Mouse (Mus musculus) erythroblast, embryonic 14.5 days (primary cell): ENCODE data around the gene Foxc2. TPM values are rescaled to one million over a fixed set of nuclear protein-coding genes. Genes with fewer than 3 reads are reported as not detected.

Experiments
- H3K27me3 ChIP-seq: 2 replicates; pipeline ENCODE4 v1.6.1; 2012; ENCODE audit warnings: inconsistent platforms; ENCODE audit not compliant: control insufficient read depth
- H3K36me3 ChIP-seq: 2 replicates; pipeline ENCODE4 v1.6.1; 2012; ENCODE audit warnings: mild to moderate bottlenecking, inconsistent platforms; ENCODE audit not compliant: control insufficient read depth
- H3K4me1 ChIP-seq: 2 replicates; pipeline ENCODE4 v1.6.1; 2012; ENCODE audit warnings: inconsistent platforms; ENCODE audit not compliant: control insufficient read depth
- H3K4me3 ChIP-seq: replicated peaks from 2 replicates; pipeline ENCODE3; 2012; ENCODE audit warnings: moderate library complexity, mild to moderate bottlenecking, inconsistent platforms
- H3K9me3 ChIP-seq: 2 replicates; pipeline ENCODE4 v1.6.1; 2012; ENCODE audit warnings: low read length, inconsistent platforms, mixed read lengths; ENCODE audit not compliant: control insufficient read depth
- GATA1 ChIP-seq: IDR thresholded peaks from 2 replicates; pipeline ENCODE4 v1.6.1; 2012; ENCODE audit warnings: low read length, inconsistent platforms, mixed read lengths
- TAL1 ChIP-seq: IDR thresholded peaks from 3 replicates; pipeline ENCODE4 v1.6.1; 2012; ENCODE audit warnings: low read length, inconsistent platforms, mixed read lengths
- polyA plus RNA-seq: library from polyadenylated mRNA; stranded (reverse); fragments of >175 nt; gene quantifications from 2 replicates; pipeline ENCODE4 v1.2.3, GENCODE M21; 2012

The Foxc2 gene
- polyA plus RNA-seq, 1 experiment, result not detected

GRCm38 (mm10) chr8:121085011-121085410, 31.0 kb upstream of the Foxc2 start:
- peaks cover 100% of the 10 kb centered on the region for H3K27me3 ChIP-seq
- no peaks in the 10 kb centered on the region for H3K4me1 ChIP-seq
- H3K9me3 ChIP-seq, result peaks cover 2% of the 10 kb centered on the region; the same call in 1 of the 2 replicates
- H3K36me3 ChIP-seq, result no peaks in the 10 kb centered on the region
- peak overlapping the region; percentile 6 for H3K4me3 ChIP-seq
- TF ChIP-seq TAL1 (no peak), GATA1 (no peak)

- no peaks in the 10 kb centered on the region for H3K4me1 ChIP-seq
- H3K36me3 ChIP-seq, result no peaks in the 10 kb centered on the region
- H3K9me3 ChIP-seq, result peaks cover 2% of the 10 kb centered on the region; the same call in 1 of the 2 replicates
- TF ChIP-seq GATA1 (no peak), TAL1 (no peak)
- no peak overlapping the region for H3K4me3 ChIP-seq
- peaks cover 100% of the 10 kb centered on the region for H3K27me3 ChIP-seq
These were observed 30.4 kb upstream of the Foxc2 start for GRCm38 (mm10) chr8:121085561-121085960.

DNA sequence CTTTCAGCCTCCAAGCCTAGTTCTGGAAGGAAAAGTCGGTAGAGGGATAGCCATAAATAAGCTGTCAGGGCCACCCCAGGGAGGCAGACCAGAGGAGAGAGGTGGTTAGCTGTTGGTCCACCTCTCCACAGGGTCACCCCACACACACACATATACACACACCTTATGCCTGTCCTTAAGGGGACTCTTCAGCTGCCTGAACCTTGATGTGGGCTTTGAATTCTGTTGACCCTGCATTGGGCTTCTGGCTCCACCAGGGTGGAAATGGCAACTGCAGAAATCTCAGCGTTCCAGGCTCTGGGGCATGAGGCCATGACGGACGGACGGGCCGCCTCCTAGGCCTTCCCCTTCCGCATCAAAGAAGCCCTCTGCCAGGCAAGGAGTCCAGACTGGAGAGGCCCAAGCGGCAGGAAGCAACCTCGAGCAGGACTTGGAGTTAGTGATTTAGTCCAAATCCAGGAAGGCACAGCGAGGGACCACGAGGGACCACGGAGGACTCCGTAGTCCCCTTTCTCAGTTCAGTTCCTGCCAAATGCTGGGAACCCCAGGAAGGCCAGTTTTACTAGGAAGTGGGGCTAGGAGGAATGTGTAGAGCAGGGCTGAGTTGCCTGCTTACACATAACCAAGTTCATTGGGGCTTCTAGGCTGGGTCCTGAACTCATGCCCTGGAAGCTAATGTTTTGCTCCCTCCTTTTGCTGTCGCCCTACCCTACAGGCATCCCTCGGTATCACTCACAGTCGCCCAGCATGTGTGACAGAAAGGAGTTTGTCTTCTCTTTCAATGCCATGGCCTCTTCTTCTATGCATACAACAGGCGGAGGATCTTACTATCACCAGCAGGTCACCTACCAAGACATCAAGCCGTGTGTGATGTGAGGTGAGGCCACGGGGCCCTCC, 29.7 kb upstream of the Foxc2 start:
- Histone ChIP-seq H3K9me3 (peaks cover 2% of the 10 kb centered on the region; the same call in 1 of the 2 replicates), H3K4me3 (no peak overlapping the region), H3K4me1 (no peaks in the 10 kb centered on the region), H3K27me3 (peaks cover 100% of the 10 kb centered on the region), H3K36me3 (no peaks in the 10 kb centered on the region)
- TF ChIP-seq GATA1, result no peak
- no peak for TF ChIP-seq TAL1

GRCm38 (mm10) chr8:121088281-121088680, 27.7 kb upstream of the Foxc2 start:
- TF ChIP-seq GATA1 (no peak), TAL1 (no peak)
- H3K9me3 ChIP-seq, result peaks cover 2% of the 10 kb centered on the region; the same call in 1 of the 2 replicates
- H3K4me3 ChIP-seq, result no peak overlapping the region
- no peaks in the 10 kb centered on the region for H3K4me1 ChIP-seq
- no peaks in the 10 kb centered on the region for H3K36me3 ChIP-seq
- H3K27me3 ChIP-seq, result peaks cover 99% of the 10 kb centered on the region

DNA sequence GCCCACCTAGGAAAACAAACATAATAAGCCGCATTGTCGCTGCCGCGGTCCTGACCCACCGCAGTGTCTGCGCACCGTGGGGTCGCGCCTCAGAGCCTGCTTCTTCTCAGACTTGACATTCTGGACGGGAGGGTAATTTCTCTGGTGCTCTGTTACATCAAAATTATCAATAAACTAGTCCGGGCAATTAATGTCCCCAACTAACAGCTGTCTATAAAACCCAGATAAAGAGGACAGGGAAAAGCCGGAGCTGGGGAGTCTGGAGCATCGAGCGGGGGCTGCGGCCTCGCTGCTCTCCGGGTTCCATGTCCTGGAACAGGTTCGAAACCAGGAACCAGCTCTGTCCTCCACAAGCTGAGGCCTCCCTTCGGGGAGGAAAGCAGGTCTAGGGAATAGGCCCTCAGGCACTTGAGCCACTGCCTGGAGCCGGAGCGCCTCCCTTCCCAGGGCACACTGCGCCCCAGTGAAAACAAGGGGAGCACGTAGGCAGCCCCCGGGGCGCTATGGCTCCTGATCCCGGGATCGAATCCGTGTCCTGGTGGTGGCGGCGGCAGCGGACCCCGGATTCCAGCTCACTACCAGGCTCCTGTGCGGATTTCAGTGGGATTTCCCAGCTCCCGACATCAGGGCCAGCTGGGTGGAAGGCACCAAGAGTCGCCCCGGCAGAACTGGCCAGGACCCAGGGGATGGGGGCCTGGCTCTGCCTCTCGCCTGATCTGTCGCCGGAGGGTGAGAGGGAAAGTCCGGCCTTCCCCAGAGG, 26.9 kb upstream of the Foxc2 start:
- Histone ChIP-seq H3K36me3 (no peaks in the 10 kb centered on the region), H3K4me3 (no peak overlapping the region), H3K9me3 (peaks cover 2% of the 10 kb centered on the region; the same call in 1 of the 2 replicates), H3K4me1 (no peaks in the 10 kb centered on the region), H3K27me3 (peaks cover 98% of the 10 kb centered on the region)
- TF ChIP-seq TAL1 (no peak), GATA1 (no peak)

GRCm38 (mm10) chr8:121089631-121090380, 26.2 kb upstream of the Foxc2 start:
- no peaks in the 10 kb centered on the region for H3K4me1 ChIP-seq
- no peak overlapping the region for H3K4me3 ChIP-seq
- no peaks in the 10 kb centered on the region; the same call in 1 of the 2 replicates for H3K9me3 ChIP-seq
- TF ChIP-seq GATA1, result no peak
- TF ChIP-seq TAL1, result no peak
- peaks cover 91% of the 10 kb centered on the region for H3K27me3 ChIP-seq
- H3K36me3 ChIP-seq, result no peaks in the 10 kb centered on the region

- Histone ChIP-seq H3K27me3 (peaks cover 82% of the 10 kb centered on the region), H3K36me3 (no peaks in the 10 kb centered on the region), H3K9me3 (no peaks in the 10 kb centered on the region), H3K4me1 (no peaks in the 10 kb centered on the region), H3K4me3 (no peak overlapping the region)
- TF ChIP-seq GATA1, result no peak
- no peak for TF ChIP-seq TAL1
These were observed 25.3 kb upstream of the Foxc2 start for GRCm38 (mm10) chr8:121090716-121091115.

DNA sequence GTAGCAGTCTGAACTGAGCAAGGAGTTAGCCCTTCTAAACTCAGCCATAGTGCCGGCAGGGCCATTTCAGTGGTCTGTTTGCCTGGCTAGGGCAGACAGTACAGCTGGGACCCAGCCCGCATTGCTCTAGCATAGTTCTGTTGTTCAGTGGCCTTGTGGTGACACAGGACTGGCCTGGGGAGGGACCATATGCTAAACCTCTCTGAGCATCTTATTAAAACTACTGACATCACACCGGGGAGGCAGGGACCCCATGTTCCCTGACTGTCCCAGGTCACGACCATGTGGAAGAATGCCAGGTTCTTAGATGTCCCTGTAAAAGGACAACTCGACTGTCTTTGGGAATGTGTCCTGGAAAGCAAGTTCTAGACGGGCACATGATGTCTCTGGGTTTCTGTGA, 23.8 kb upstream of the Foxc2 start:
- Histone ChIP-seq H3K9me3 (no peaks in the 10 kb centered on the region), H3K27me3 (peaks cover 67% of the 10 kb centered on the region), H3K4me3 (no peak overlapping the region), H3K4me1 (no peaks in the 10 kb centered on the region), H3K36me3 (peaks cover 2% of the 10 kb centered on the region)
- no peak for TF ChIP-seq TAL1
- TF ChIP-seq GATA1, result no peak
